Mouse (Mus musculus): ENCODE data around the gene Il10rb.

The Il10rb gene

GRCm38 (mm10) chr16:91405640-91406584, at the start of gene Il10rb:
Gene Il10rb (plus strand): TSS chr16:91406164.
- DNase-seq: peak; percentile 87 to 92

GRCm38 (mm10) chr16:91356760-91357525, 49.0 kb upstream of the Il10rb start:
- DNase-seq: no peak

- DNase-seq: no peak
These were observed 48.5 kb upstream of the Il10rb start for GRCm38 (mm10) chr16:91357526-91357900.

GRCm38 (mm10) chr16:91358555-91358954, 47.4 kb upstream of the Il10rb start:
- DNase-seq: peak in 1 of 2 experiments; percentile 68

GRCm38 (mm10) chr16:91359531-91359930, 46.4 kb upstream of the Il10rb start:
- no peak for DNase-seq

- no peak for DNase-seq
These were observed 45.8 kb upstream of the Il10rb start for GRCm38 (mm10) chr16:91360162-91360561.

- DNase-seq: no peak
These were observed 44.0 kb upstream of the Il10rb start for GRCm38 (mm10) chr16:91362006-91362405.

GRCm38 (mm10) chr16:91362616-91363272, 43.2 kb upstream of the Il10rb start:
- DNase-seq: peak; percentile 74 to 87

- peak; percentile 61 to 72 for DNase-seq
These were observed 42.5 kb upstream of the Il10rb start for GRCm38 (mm10) chr16:91363483-91363882.

- DNase-seq: peak; percentile 28 to 30
These were observed 39.4 kb upstream of the Il10rb start for GRCm38 (mm10) chr16:91366567-91366966.

GRCm38 (mm10) chr16:91367066-91367465, 38.9 kb upstream of the Il10rb start:
- peak in 1 of 2 experiments; percentile 28 for DNase-seq

GRCm38 (mm10) chr16:91372577-91373472, 33.1 kb upstream of the Il10rb start, which contains the start of gene Ifnar2:
Gene Ifnar2 (plus strand): TSS chr16:91372783.
- DNase-seq: peak; percentile 88 to 91

- DNase-seq: no peak
These were observed 32.3 kb upstream of the Il10rb start for GRCm38 (mm10) chr16:91373473-91374252.

- no peak for DNase-seq
These were observed 31.7 kb upstream of the Il10rb start for GRCm38 (mm10) chr16:91374253-91374634.

- peak in 1 of 2 experiments; percentile 72 for DNase-seq
These were observed 29.3 kb upstream of the Il10rb start for GRCm38 (mm10) chr16:91376701-91377100.

- DNase-seq: no peak
These were observed 27.5 kb upstream of the Il10rb start for GRCm38 (mm10) chr16:91378431-91378986.

GRCm38 (mm10) chr16:91378991-91379390, 27.0 kb upstream of the Il10rb start:
- DNase-seq: no peak

GRCm38 (mm10) chr16:91379412-91379811, 26.6 kb upstream of the Il10rb start:
- no peak for DNase-seq

- DNase-seq: no peak
These were observed 25.8 kb upstream of the Il10rb start for GRCm38 (mm10) chr16:91380151-91380550.

GRCm38 (mm10) chr16:91381606-91382005, 24.4 kb upstream of the Il10rb start:
- DNase-seq: no peak
